Mouse (Mus musculus) embryonic facial prominence, embryonic 14.5 days (tissue): Measurements from ENCODE around the gene Ccdc120. TPM values are rescaled to one million over a fixed set of nuclear protein-coding genes. Genes with fewer than 3 reads are reported as not detected.

Experiments
- ATAC-seq: fragments of 200-750 bp; cut with Nextera tagmentation; 2 replicates; pipeline ENCODE4 v1.8.0; 2017; ENCODE audit warnings: low read depth, moderate number of reproducible peaks, moderate TSS enrichment
- DNase-seq: peaks from one replicate; pipeline ENCODE4 v3.0.0-alpha.2; 2015; ENCODE audit warnings: low spot score
- H3K27ac ChIP-seq: fragments of 300-500 bp; sonication (generic); replicated peaks from 2 replicates; pipeline ENCODE4 v1.5.1; 2014; ENCODE audit warnings: low read depth, mild to moderate bottlenecking, low read length, moderate library complexity
- H3K27me3 ChIP-seq: fragments of 300-500 bp; sonication (generic); replicated peaks from 2 replicates; pipeline ENCODE4 v1.6.1; 2014; ENCODE audit warnings: low read length; ENCODE audit not compliant: control insufficient read depth, insufficient read depth
- H3K36me3 ChIP-seq: fragments of 300-500 bp; sonication (generic); 2 replicates; pipeline ENCODE4 v1.6.1; 2014; ENCODE audit warnings: low read length, mixed read lengths; ENCODE audit not compliant: control insufficient read depth, insufficient read depth
- H3K4me1 ChIP-seq: fragments of 300-500 bp; sonication (generic); 2 replicates; pipeline ENCODE4 v1.6.1; 2014; ENCODE audit warnings: antibody characterized with exemption, low read length; ENCODE audit not compliant: control insufficient read depth, insufficient read depth
- H3K4me2 ChIP-seq: fragments of 300-500 bp; sonication (generic); 2 replicates; pipeline ENCODE4 v1.6.1; 2014; ENCODE audit warnings: low read depth, mild to moderate bottlenecking, low read length, moderate library complexity, mixed read lengths
- H3K4me3 ChIP-seq: fragments of 300-500 bp; sonication (generic); 2 replicates; pipeline ENCODE4 v1.5.1; 2014; ENCODE audit warnings: low read depth, mild to moderate bottlenecking, low read length
- H3K9ac ChIP-seq: fragments of 300-500 bp; sonication (generic); 2 replicates; pipeline ENCODE4 v1.6.1; 2014; ENCODE audit warnings: low read depth, mild to moderate bottlenecking, low read length, moderate library complexity, mixed read lengths
- H3K9me3 ChIP-seq: fragments of 300-500 bp; sonication (generic); 2 replicates; pipeline ENCODE4 v1.6.1; 2016; ENCODE audit warnings: low read length; ENCODE audit not compliant: control insufficient read depth
- WGBS: fragments of 180-500 bp; shearing (Covaris S2); extraction: QIAGEN DNeasy Blood & Tissue Kit; methylation state at CpG from one replicate; pipeline ENCODE4 v1.1.7; 2014; 5-methylcytosine and 5-hydroxymethylcytosine counted together
- polyA plus RNA-seq: library from polyadenylated mRNA; unstranded; fragments of >200 nt; fragmentation: Nextera tagmentation; extraction: Ambion mirVana; gene quantifications from 2 replicates; pipeline ENCODE4 v1.2.1, GENCODE M21; 2014

Ccdc120 gene
- polyA plus RNA-seq, 1 experiment from 2014 or later: 11.0 TPM

DNA sequence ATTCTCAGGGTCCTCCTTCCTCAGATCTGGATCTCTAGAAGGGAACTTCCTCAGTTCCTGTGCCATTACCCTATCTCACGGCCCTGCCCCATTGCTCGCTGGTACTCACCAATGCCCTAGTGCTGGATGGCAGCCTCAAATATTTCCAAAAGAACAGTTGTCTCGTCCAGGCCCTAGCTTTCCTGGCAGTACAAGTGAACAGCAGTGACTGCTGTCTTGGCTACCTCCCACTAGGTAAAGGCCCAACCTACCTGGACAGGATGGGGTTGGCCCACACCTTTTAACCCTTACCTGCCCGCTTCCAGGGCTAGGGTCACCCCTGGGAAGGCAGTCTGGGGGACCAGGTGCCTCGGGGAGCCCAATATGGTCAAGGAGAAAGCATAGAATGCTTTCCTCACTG is 9.6 kb downstream of the Ccdc120 start:
- 61% methylated on average over 5 of the region's 5 CpGs for WGBS
- no peak overlapping the region for H3K9ac ChIP-seq
- DNase-seq (no peak), ATAC-seq (no peak)
- H3K36me3 ChIP-seq: no peaks in the 10 kb centered on the region
- no peaks in the 10 kb centered on the region for H3K9me3 ChIP-seq
- H3K4me3 ChIP-seq: no peak overlapping the region
- no peaks in the 10 kb centered on the region for H3K4me1 ChIP-seq
- H3K4me2 ChIP-seq: no peak overlapping the region; the same call in 1 of the 2 replicates
- H3K27ac ChIP-seq: no peak overlapping the region
- H3K27me3 ChIP-seq: no peaks in the 10 kb centered on the region

DNA sequence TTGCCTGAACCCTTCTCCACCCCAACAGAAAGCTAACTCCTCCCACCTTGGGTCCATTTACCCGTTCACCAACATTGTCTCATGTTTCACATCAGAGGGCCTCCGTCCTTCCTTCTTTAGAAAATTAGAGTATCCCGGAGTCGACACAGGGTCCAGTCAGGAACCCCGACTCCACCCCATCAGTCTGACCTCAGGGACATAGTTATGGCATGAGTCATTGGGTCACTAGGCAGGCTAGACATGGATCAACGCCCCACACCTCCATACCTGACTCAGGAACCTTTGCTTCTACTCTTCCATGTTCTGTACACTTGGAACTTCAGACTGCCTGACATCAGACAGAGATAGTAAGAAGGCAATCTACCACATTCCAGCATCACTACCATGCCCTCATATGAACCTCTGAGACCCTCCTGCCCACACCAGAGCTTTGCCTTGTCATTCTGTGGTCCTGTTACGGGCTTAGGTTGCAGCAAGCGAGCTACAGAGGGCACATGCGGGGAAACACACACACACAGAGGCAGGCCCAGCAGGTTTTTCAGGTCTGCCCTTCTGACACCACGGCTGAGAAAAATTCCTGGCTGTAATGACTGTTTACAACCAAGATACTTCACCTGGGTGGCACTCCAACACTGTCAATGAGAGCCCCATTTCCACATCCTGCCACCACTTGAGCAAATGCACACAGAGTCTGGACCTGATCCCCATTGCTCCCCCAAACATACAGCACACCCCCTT is 10.5 kb downstream of the Ccdc120 start:
- H3K36me3 ChIP-seq: no peaks in the 10 kb centered on the region
- WGBS: 41% methylated on average over 10 of the region's 10 CpGs
- H3K27ac ChIP-seq: no peak overlapping the region
- H3K9me3 ChIP-seq: no peaks in the 10 kb centered on the region
- H3K9ac ChIP-seq: no peak overlapping the region
- no peaks in the 10 kb centered on the region for H3K4me1 ChIP-seq
- H3K4me2 ChIP-seq: peak overlapping the region; percentile 7; the same call in 1 of the 2 replicates
- peak; percentile 47 for DNase-seq
- no peaks in the 10 kb centered on the region for H3K27me3 ChIP-seq
- no peak overlapping the region for H3K4me3 ChIP-seq
- peak; percentile 62 for ATAC-seq

DNA sequence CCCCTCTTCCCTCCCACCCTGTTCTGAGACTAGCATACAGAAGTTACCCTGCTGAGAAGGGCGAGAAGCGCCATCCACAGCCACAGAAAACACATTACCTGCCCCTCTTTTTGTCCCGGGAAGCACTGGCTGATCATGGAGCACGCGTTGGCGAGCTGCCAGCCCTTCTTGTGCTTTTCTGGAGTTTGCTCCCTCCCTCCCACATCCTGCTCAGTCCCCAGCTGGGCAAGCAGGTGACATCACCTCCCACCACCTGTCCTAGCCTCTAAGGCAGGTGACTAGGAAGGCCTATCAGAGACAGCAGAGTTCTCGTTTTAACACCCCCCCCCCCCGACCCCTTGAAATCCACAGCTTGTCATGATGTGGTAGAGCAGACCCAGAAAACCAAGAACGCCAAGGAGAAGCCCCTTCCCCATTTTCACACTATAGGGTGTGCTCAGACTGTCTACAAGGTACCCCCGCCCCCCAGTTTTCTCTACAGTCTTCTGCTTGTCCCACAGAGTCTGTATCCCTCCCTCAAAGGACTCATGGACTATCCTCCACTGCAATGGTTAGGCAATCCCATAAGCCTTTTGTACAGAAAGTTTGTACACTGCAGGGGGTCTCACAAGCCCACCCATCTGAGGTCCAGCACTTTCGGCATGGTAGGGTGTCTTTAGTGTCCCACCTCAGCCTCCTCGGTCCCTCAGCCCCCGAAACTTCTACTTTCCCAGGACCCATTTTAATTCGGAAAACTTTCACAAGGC is 11.2 kb downstream of the Ccdc120 start:
- no peaks in the 10 kb centered on the region for H3K4me1 ChIP-seq
- DNase-seq (peak; percentile 64), ATAC-seq (peak; percentile 69; the same call in 1 of the 2 replicates)
- H3K4me3 ChIP-seq: no peak overlapping the region
- no peaks in the 10 kb centered on the region for H3K36me3 ChIP-seq
- WGBS: 69% methylated on average over 12 of the region's 14 CpGs
- no peaks in the 10 kb centered on the region for H3K27me3 ChIP-seq
- peak overlapping the region; percentile 7; the same call in 1 of the 2 replicates for H3K4me2 ChIP-seq
- H3K27ac ChIP-seq: 0 out of 2 replicates have a peak overlapping the region, but pooled peaks have one; percentile 15
- no peak overlapping the region for H3K9ac ChIP-seq
- no peaks in the 10 kb centered on the region for H3K9me3 ChIP-seq

DNA sequence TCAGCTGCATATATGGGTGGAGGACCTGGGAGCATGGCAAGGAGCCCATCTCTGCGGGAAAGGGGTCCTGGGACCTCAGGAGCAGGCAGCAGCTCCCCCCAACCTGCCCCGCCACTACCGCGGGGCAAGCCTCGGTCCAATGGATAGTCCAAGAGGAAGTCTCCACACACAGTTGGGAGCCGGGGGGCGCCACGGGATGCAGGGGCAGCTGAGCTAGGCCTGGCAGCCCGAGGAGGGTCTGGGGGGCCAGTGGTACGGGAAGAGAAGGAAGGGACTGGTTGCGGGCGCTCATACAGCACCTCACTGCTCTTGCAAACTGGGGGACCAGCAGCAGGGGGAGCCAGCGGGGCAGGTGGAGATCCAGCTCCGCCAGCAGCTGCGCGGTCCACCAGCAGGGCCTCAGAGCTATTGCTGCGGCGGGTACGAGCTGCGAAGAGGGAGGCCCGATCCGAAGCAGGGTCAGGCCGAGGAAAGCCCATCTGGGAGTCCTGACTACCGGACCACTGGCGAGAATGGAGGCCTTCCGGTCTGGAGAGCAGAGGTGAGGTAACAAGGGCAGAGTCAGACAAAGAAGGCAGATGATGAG is 17.0 kb downstream of the Ccdc120 start:
- DNase-seq: peak; percentile 39
- Histone ChIP-seq H3K27ac (no peak overlapping the region), H3K4me2 (no peak overlapping the region), H3K9ac (no peak overlapping the region), H3K9me3 (no peaks in the 10 kb centered on the region), H3K4me3 (no peak overlapping the region), H3K36me3 (no peaks in the 10 kb centered on the region), H3K4me1 (no peaks in the 10 kb centered on the region), H3K27me3 (no peaks in the 10 kb centered on the region)
- 31% methylated on average over 21 of the region's 26 CpGs for WGBS
- ATAC-seq: no peak

DNA sequence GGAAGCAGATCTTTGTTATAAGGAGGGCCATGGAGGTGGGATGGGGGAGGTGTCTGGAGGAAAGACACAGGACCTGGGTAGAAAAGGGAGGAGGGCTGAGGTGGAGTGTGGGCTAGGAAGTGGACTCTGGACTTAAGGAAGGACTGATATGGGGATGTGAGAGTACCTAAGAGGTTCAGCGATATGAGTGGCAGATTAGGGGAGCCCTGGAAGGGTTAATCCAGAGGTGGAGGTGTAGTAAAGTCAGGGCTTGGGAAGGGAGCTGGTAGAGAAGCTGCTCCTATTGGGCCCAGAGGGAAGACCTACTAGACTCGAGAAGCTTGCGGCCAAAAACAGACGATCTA is 21.8 kb downstream of the Ccdc120 start:
- H3K27me3 ChIP-seq: no peaks in the 10 kb centered on the region
- H3K4me3 ChIP-seq: peak overlapping the region; percentile 48
- H3K27ac ChIP-seq: no peak overlapping the region
- no peak for DNase-seq
- H3K4me1 ChIP-seq: no peaks in the 10 kb centered on the region
- 50% methylated on average over 4 of the region's 4 CpGs for WGBS
- H3K9ac ChIP-seq: peak overlapping the region; percentile 60
- ATAC-seq: peak; percentile 14
- 0 out of 2 replicates have a peak, but pooled peaks cover 10% of the 10 kb centered on the region for H3K36me3 ChIP-seq
- no peaks in the 10 kb centered on the region for H3K9me3 ChIP-seq
- peak overlapping the region; percentile 57 for H3K4me2 ChIP-seq

DNA sequence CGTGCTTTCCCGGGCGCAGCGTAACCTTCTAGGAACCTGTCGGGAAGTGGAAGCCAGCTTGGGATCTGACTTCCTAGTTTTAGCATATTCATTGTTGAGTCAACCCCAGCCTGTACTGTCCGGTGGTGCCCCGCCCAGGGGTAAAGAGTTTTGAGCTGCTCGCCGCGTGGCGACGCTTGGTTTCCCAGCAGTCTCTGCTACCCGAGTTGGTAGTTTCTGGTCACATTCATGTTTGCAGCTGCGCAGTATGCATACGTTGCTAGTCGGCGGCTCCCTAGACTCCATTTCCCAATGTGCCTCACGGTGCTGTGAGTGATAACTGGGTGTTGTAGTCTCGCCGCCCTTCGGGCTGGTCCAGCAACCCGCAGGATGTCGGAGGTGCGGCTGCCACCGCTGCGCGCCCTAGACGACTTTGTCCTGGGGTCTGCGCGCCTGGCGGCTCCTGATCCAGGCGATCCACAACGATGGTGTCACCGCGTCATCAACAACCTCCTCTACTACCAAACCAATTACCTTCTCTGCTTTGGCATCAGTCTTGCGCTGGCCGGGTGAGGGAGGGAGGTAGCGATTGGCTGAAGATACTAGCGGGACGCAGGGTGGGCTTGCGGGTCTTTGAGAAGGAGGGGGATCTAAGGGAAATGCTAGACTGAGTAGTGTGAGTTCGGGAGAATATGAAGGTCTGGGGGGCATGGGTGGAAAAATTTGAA is 22.3 kb downstream of the Ccdc120 start, which contains the start of gene Praf2:
Gene Praf2, plus strand, starts transcription at position 225 of the 707 bp plus-strand sequence.
- Histone ChIP-seq H3K9me3 (no peaks in the 10 kb centered on the region), H3K27me3 (no peaks in the 10 kb centered on the region), H3K9ac (peak within 1 kb of the TSS; percentile 60), H3K4me2 (peak within 1 kb of the TSS; percentile 57), H3K27ac (no peak within 1 kb of the TSS; the same call in none of the 2 replicates), H3K36me3 (0 out of 2 replicates have a peak, but pooled peaks cover 10% of the 10 kb centered on the region), H3K4me3 (peak within 1 kb of the TSS; percentile 48), H3K4me1 (no peaks in the 10 kb centered on the region)
- ATAC-seq (peak; percentile 97), DNase-seq (peak; percentile 96)
- 20% methylated on average over 42 of the region's 42 CpGs for WGBS

DNA sequence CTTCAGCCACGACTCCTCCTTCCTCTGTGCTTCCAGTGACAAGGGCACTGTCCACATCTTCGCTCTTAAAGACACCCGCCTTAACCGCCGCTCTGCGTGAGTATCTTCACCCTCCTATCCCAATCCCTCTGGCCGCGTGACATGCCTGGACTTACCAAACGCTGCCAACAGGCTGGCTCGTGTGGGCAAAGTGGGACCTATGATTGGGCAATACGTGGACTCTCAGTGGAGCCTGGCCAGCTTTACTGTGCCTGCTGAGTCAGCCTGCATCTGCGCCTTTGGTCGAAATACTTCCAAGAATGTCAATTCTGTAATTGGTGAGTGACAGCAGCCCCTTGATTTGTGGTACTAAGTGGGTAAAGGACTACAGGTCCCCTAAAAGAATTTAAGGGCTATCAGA is 23.5 kb downstream of the Ccdc120 start:
- Histone ChIP-seq H3K9ac (no peak overlapping the region), H3K27me3 (no peaks in the 10 kb centered on the region), H3K4me2 (no peak overlapping the region), H3K36me3 (0 out of 2 replicates have a peak, but pooled peaks cover 10% of the 10 kb centered on the region), H3K4me3 (no peak overlapping the region), H3K4me1 (no peaks in the 10 kb centered on the region), H3K27ac (no peak overlapping the region), H3K9me3 (no peaks in the 10 kb centered on the region)
- 91% methylated on average over 13 of the region's 13 CpGs for WGBS
- DNase-seq (no peak), ATAC-seq (no peak)

DNA sequence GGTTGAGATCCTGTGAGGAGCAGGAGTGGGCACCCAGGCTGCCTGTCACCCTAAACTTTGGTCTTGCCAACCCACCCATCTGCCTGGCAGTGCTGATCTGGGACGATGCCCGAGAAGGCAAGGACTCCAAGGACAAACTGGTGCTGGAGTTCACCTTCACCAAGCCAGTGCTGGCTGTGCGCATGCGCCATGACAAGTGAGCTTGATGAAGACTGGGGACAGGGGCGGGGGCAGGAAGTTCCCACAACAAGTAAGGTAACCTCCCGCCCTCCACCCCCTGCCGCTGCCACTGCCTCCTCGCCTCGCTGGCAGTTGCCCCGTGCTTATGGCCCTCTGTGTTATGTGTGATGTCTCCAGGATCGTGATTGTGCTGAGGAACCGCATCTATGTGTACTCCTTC is 24.9 kb downstream of the Ccdc120 start:
- no peaks in the 10 kb centered on the region for H3K9me3 ChIP-seq
- no peak for ATAC-seq
- no peak overlapping the region for H3K4me2 ChIP-seq
- H3K27ac ChIP-seq: no peak overlapping the region
- WGBS: 80% methylated on average over 6 of the region's 12 CpGs
- H3K36me3 ChIP-seq: 0 out of 2 replicates have a peak, but pooled peaks cover 10% of the 10 kb centered on the region
- no peak overlapping the region for H3K9ac ChIP-seq
- no peaks in the 10 kb centered on the region for H3K27me3 ChIP-seq
- no peak for DNase-seq
- H3K4me3 ChIP-seq: no peak overlapping the region
- H3K4me1 ChIP-seq: no peaks in the 10 kb centered on the region
